ENCODE assay signal across 30 mouse cellular contexts in the genomic region with DNA sequence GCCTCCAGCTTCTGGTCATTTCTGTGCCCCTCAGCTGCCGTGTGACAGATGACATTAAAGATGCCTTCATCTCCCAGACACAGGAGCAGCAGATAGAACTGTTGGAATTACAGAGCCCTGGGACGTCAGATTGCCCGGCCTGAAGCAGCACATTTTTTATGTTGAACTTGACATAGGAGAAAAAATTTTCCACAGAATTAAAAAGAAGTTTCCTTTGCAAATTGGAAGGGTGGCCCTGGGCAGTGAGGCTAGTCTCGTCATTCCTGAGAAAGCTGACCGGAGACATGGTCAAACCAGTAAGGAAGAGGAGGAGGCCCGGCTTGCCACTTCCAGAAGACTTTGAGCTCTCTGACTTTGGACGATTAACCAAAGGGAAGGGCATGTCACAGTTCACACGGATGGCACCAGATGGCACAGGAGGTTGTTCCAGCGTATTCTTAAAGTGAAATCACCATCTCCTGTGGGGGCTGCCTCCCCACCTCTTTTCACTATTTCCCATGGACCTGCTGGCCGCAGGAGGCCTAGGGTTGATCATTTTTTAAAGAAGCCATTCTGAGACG. TPM values are rescaled to one million over a fixed set of nuclear protein-coding genes. Genes with fewer than 3 reads are reported as not detected.
A peak's percentile ranks its signal among the peaks of the same experiment; 100 is the strongest.
DNase-seq lines count a peak whose midpoint lies in the region; ATAC-seq lines count a peak whose summit lies in the region.
"Had no signal": no experiment of that assay in that cellular context is flagged by ENCODE, and none has a peak within 500 bp of the region (broad histone marks: within the 10 kb centered on the region; RNA-seq: fewer than 3 reads in every experiment).

No protein-coding gene starts in this region.

- ATAC-seq in kidney, embryonic 14.5 days (ENCODE audit: low FRiP score, low TSS enrichment), result no peak
- ATAC-seq: forebrain, embryonic 16.5 days; inflammation-experienced regulatory T-cells, adult 6 months; liver, postnatal 0 days; lung, postnatal 0 days had no signal

- H3K4me3 ChIP-seq in kidney, embryonic 14.5 days (ENCODE audit: low read length), result no peak overlapping the region
- H3K4me3 ChIP-seq: embryonic facial prominence, embryonic 10.5 days; heart, adult 2 months; heart, embryonic 15.5 days; left cerebral cortex, adult 2 months; limb, embryonic 10.5 days had no signal

- no peaks in the 10 kb centered on the region for H3K9me3 ChIP-seq in kidney, embryonic 14.5 days (ENCODE audit: control insufficient read depth, low read length)
- H3K9me3 ChIP-seq: embryonic facial prominence, embryonic 10.5 days; heart, embryonic 15.5 days; limb, embryonic 10.5 days had no signal

- DNase-seq in heart, adult 11 months, result peak; percentile 79
- DNase-seq in heart, adult 9 months (ENCODE audit: low spot score in 2 of 2), result no peak
- DNase-seq in kidney, adult 9 months, result peak; percentile 69
- peak; percentile 56 to 66 for DNase-seq in cerebellum, postnatal 10 days
- peak; percentile 53 to 65 for DNase-seq in cerebellum, postnatal 25 days
- no peak for DNase-seq in right cerebral cortex, postnatal 25 days
- DNase-seq: adrenal gland, adult 2 months; gastrocnemius, postnatal 25 days; heart, adult 2 months; heart, postnatal 4 days; layer of hippocampus, adult 9-11 months; liver, postnatal 0 days; thymus, adult 2 months; thymus, postnatal 4 days had no signal

- no peak overlapping the region for H3K9ac ChIP-seq in kidney, embryonic 14.5 days (ENCODE audit: low read depth, low read length)
- H3K9ac ChIP-seq: heart, embryonic 15.5 days; hindbrain, embryonic 14.5 days; liver, postnatal 0 days had no signal

- WGBS in kidney, embryonic 14.5 days, result 79% methylated on average over 11 of the region's 11 CpGs

- H3K36me3 ChIP-seq in kidney, embryonic 14.5 days (ENCODE audit: control insufficient read depth, insufficient read depth, low read length), result no peaks in the 10 kb centered on the region
- H3K36me3 ChIP-seq: embryonic facial prominence, embryonic 10.5 days; heart, embryonic 15.5 days; limb, embryonic 10.5 days had no signal

- H3K27me3 ChIP-seq in kidney, embryonic 14.5 days (ENCODE audit: control insufficient read depth, insufficient read depth, low read length), result no peaks in the 10 kb centered on the region
- H3K27me3 ChIP-seq: heart, embryonic 15.5 days had no signal

- no peak overlapping the region for H3K4me2 ChIP-seq in kidney, embryonic 14.5 days (replicated peaks; ENCODE audit: low read depth, low read length)
- H3K4me2 ChIP-seq: heart, embryonic 15.5 days; hindbrain, embryonic 14.5 days; liver, embryonic 11.5 days had no signal

- no peak overlapping the region for H3K27ac ChIP-seq in kidney, embryonic 14.5 days (ENCODE audit: low read depth, low read length)
- H3K27ac ChIP-seq: embryonic facial prominence, embryonic 10.5 days; heart, adult 2 months; heart, embryonic 15.5 days; hindbrain, embryonic 14.5 days; left cerebral cortex, adult 2 months; limb, embryonic 10.5 days; macrophage; stomach, postnatal 0 days had no signal

- no peaks in the 10 kb centered on the region for H3K4me1 ChIP-seq in kidney, embryonic 14.5 days (ENCODE audit: control insufficient read depth, insufficient read depth, low read length)

RNA-seq across cellular contexts. Expression of gene Cxcl10, which starts 16.5 kb away (rescaled TPM):
- polyA plus RNA-seq in kidney, embryonic 14.5 days (2014; fragmentation: Nextera tagmentation; extraction: Ambion mirVana), result 0.84 and 1.0 TPM in 2 replicates
- polyA plus RNA-seq: forebrain, embryonic 16.5 days; neural tube, embryonic 14.5 days had no signal

RNA-seq across cellular contexts. Expression of gene Art3, which starts 33.6 kb away (rescaled TPM):
- polyA plus RNA-seq in kidney, embryonic 14.5 days (2014; fragmentation: Nextera tagmentation; extraction: Ambion mirVana), result 1.7 and 3.1 TPM in 2 replicates
- polyA plus RNA-seq: macrophage had no signal

RNA-seq across cellular contexts. Expression of gene Cxcl9, which starts 37.3 kb away (rescaled TPM):
- polyA plus RNA-seq in kidney, embryonic 14.5 days (2014; fragmentation: Nextera tagmentation; extraction: Ambion mirVana), result not detected in 2 replicates
- polyA plus RNA-seq: C2C12; cortical plate, adult 2 months; embryonic facial prominence, embryonic 10.5 days; forebrain, embryonic 16.5 days; heart, embryonic 15.5 days; hindbrain, embryonic 14.5 days; limb, embryonic 10.5 days; liver, embryonic 11.5 days; lung, postnatal 0 days; midbrain, postnatal 0 days; neural tube, embryonic 14.5 days had no signal

RNA-seq across cellular contexts. Expression of gene Sdad1, which starts 54.9 kb away (rescaled TPM):
- polyA plus RNA-seq in kidney, embryonic 14.5 days (2014; fragmentation: Nextera tagmentation; extraction: Ambion mirVana), result 48.3 and 62.6 TPM in 2 replicates

Comparison
In these comparisons a context has a peak if more than half of its experiments do, and no peak if none do; other contexts are left out.
1. DNase-seq: peak in heart, adult 11 months (single experiment), kidney, adult 9 months (single experiment), cerebellum, postnatal 10 days (2 of 2) and cerebellum, postnatal 25 days (2 of 2); none in heart, adult 9 months (0 of 2) and right cerebral cortex, postnatal 25 days (single experiment).